In the genomic region with DNA sequence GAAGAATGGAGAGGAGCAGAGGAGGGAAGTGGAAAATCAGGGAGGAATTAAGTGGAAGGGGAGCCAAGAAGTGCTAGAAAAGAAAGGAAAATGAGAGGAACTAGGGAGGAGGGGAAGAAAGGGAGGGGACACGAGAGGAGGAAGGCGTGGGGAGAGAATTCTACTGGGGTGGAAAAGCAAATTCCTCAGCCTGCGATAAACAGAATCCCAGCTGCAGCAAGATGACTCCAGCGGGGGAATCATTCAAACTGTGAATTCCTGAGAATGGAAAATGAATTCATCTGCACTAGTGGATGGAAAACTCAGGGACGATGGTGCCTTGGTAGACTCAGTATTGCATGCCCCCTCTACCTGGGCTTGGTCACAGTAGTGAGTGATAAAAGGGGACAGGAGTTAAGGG, we compare ENCODE assay signal across 18 mouse cellular contexts.
DNase-seq lines count a peak whose midpoint lies in the region; ATAC-seq and TF ChIP-seq lines count a peak whose summit lies in the region.
"Had no signal": no experiment of that assay in that cellular context is flagged by ENCODE, and none has a peak within 500 bp of the region (broad histone marks: within the 10 kb centered on the region; RNA-seq: fewer than 3 reads in every experiment).

No protein-coding gene starts in this region.

- DNase-seq in heart, postnatal 25 days (ENCODE audit: low spot score) = no peak
- DNase-seq in lung, postnatal 10 days = peak; percentile 44
- DNase-seq in lung, postnatal 36 days = no peak
- no peak for DNase-seq in thymus, postnatal 0 days (ENCODE audit: low spot score)
- DNase-seq: cerebellum, adult 8-10 months; gastrocnemius, postnatal 14 days; heart, adult 2 months; kidney, adult 18-20 months; kidney, postnatal 36 days; right cerebral cortex, adult 18-20 months had no signal

- H3K27ac ChIP-seq in heart, embryonic 13.5 days (replicated peaks) = peak overlapping the region; percentile 56; the same call in 1 of the 2 replicates
- H3K27ac ChIP-seq in intestine, embryonic 16.5 days (ENCODE audit: low read length) = peak overlapping the region; percentile 18; the same call in 1 of the 2 replicates
- H3K27ac ChIP-seq in intestine, postnatal 0 days (ENCODE audit: low read depth, low read length) = no peak overlapping the region
- H3K27ac ChIP-seq: heart, adult 2 months; hindbrain, embryonic 15.5 days; limb, embryonic 15.5 days; liver, embryonic 15.5 days; midbrain, embryonic 13.5 days; neural tube, embryonic 13.5 days had no signal

- H3K4me1 ChIP-seq in heart, embryonic 13.5 days = peaks cover 39% of the 10 kb centered on the region
- 0 out of 2 replicates have a peak, but pooled peaks cover 3% of the 10 kb centered on the region for H3K4me1 ChIP-seq in intestine, embryonic 16.5 days (ENCODE audit: control insufficient read depth, insufficient read depth, low read length)
- H3K4me1 ChIP-seq in intestine, postnatal 0 days (replicated peaks; ENCODE audit: control insufficient read depth, insufficient read depth, low read length) = no peaks in the 10 kb centered on the region
- H3K4me1 ChIP-seq: hindbrain, embryonic 15.5 days; limb, embryonic 15.5 days; liver, embryonic 15.5 days had no signal

- no peaks in the 10 kb centered on the region for H3K36me3 ChIP-seq in heart, embryonic 13.5 days
- H3K36me3 ChIP-seq in intestine, embryonic 16.5 days (ENCODE audit: control insufficient read depth, insufficient read depth, low read length) = no peaks in the 10 kb centered on the region
- no peaks in the 10 kb centered on the region for H3K36me3 ChIP-seq in intestine, postnatal 0 days (ENCODE audit: control insufficient read depth, insufficient read depth)
- H3K36me3 ChIP-seq: hindbrain, embryonic 15.5 days; limb, embryonic 15.5 days; liver, embryonic 15.5 days; midbrain, embryonic 13.5 days; neural tube, embryonic 13.5 days had no signal

- intact Hi-C loops in heart, postnatal 25 days (cut with DNase I) = no loop called here

- peak overlapping the region; percentile 13; the same call in 1 of the 2 replicates for H3K4me2 ChIP-seq in heart, embryonic 13.5 days
- no peak overlapping the region for H3K4me2 ChIP-seq in intestine, embryonic 16.5 days (ENCODE audit: low read depth, low read length)
- no peak overlapping the region for H3K4me2 ChIP-seq in intestine, postnatal 0 days (replicated peaks; ENCODE audit: low read depth)
- H3K4me2 ChIP-seq: hindbrain, embryonic 15.5 days; limb, embryonic 15.5 days; liver, embryonic 15.5 days; midbrain, embryonic 13.5 days; neural tube, embryonic 13.5 days had no signal

- no peaks in the 10 kb centered on the region for H3K27me3 ChIP-seq in heart, embryonic 13.5 days (replicated peaks)
- no peaks in the 10 kb centered on the region; the same call in 1 of the 2 replicates for H3K27me3 ChIP-seq in intestine, embryonic 16.5 days (replicated peaks; ENCODE audit: control insufficient read depth, insufficient read depth, low read length)
- H3K27me3 ChIP-seq in intestine, postnatal 0 days (replicated peaks; ENCODE audit: control insufficient read depth, insufficient read depth, low read length) = no peaks in the 10 kb centered on the region
- H3K27me3 ChIP-seq: hindbrain, embryonic 15.5 days had no signal

- H3K4me3 ChIP-seq in heart, embryonic 13.5 days = no peak overlapping the region
- H3K4me3 ChIP-seq in intestine, embryonic 16.5 days (ENCODE audit: low read length) = no peak overlapping the region
- H3K4me3 ChIP-seq in intestine, postnatal 0 days (ENCODE audit: low read depth, low read length) = no peak overlapping the region
- H3K4me3 ChIP-seq: heart, adult 2 months; hindbrain, embryonic 15.5 days; limb, embryonic 15.5 days; liver, embryonic 15.5 days; midbrain, embryonic 13.5 days; neural tube, embryonic 13.5 days had no signal

- WGBS in heart, embryonic 13.5 days = 29% methylated on average over 5 of the region's 5 CpGs
- 46% methylated on average over 5 of the region's 5 CpGs for WGBS in intestine, embryonic 16.5 days
- 49% methylated on average over 5 of the region's 5 CpGs for WGBS in intestine, postnatal 0 days

- no peak for TF ChIP-seq CTCF in intestine, postnatal 0 days (IDR thresholded peaks at IDR 0.05; ENCODE audit: low read depth)

- H3K9ac ChIP-seq in heart, embryonic 13.5 days = no peak overlapping the region
- no peak overlapping the region for H3K9ac ChIP-seq in intestine, embryonic 16.5 days (ENCODE audit: low read depth, low read length)
- no peak overlapping the region for H3K9ac ChIP-seq in intestine, postnatal 0 days (ENCODE audit: low read depth, low read length)
- H3K9ac ChIP-seq: hindbrain, embryonic 15.5 days; limb, embryonic 15.5 days; liver, embryonic 15.5 days; midbrain, embryonic 13.5 days; neural tube, embryonic 13.5 days had no signal

- ATAC-seq in heart, embryonic 13.5 days (ENCODE audit: extremely low read depth, insufficient number of reproducible peaks, low FRiP score, low TSS enrichment) = no peak
- no peak for ATAC-seq in intestine, embryonic 16.5 days
- no peak for ATAC-seq in intestine, postnatal 0 days
- ATAC-seq: midbrain, embryonic 13.5 days had no signal

- H3K9me3 ChIP-seq in heart, embryonic 13.5 days = no peaks in the 10 kb centered on the region
- no peaks in the 10 kb centered on the region for H3K9me3 ChIP-seq in intestine, embryonic 16.5 days (ENCODE audit: control insufficient read depth, low read length)
- H3K9me3 ChIP-seq in intestine, postnatal 0 days (ENCODE audit: control insufficient read depth) = no peaks in the 10 kb centered on the region
- H3K9me3 ChIP-seq: hindbrain, embryonic 15.5 days; limb, embryonic 15.5 days; liver, embryonic 15.5 days; midbrain, embryonic 13.5 days; neural tube, embryonic 13.5 days had no signal
